In genomic region chr4:86612289-86612620, GRCm38 (mm10) we compare ENCODE assay signal across 8 mouse cellular contexts. TPM values are rescaled to one million over a fixed set of nuclear protein-coding genes. Genes with fewer than 3 reads are reported as not detected.
DNase-seq lines count a peak whose midpoint lies in the region; ATAC-seq and TF ChIP-seq lines count a peak whose summit lies in the region.

No protein-coding gene starts in this region.

- no peaks in the 10 kb centered on the region for H3K9me3 ChIP-seq in lung, embryonic 14.5 days (ENCODE audit: low read depth, low read length)
- H3K9me3 ChIP-seq in embryonic facial prominence, embryonic 15.5 days (replicated peaks), result no peaks in the 10 kb centered on the region
- no peaks in the 10 kb centered on the region for H3K9me3 ChIP-seq in limb, embryonic 10.5 days (replicated peaks)

- 25% methylated on average over 8 of the region's 8 CpGs for WGBS in lung, embryonic 14.5 days
- 36% methylated on average over 8 of the region's 8 CpGs for WGBS in embryonic facial prominence, embryonic 15.5 days
- 31% methylated on average over 8 of the region's 8 CpGs for WGBS in limb, embryonic 10.5 days
- WGBS in olfactory bulb, adult 2 months, result 31% methylated on average over 8 of the region's 8 CpGs

- no peak for TF ChIP-seq POLR2A in olfactory bulb, adult 2 months (IDR thresholded peaks at IDR 0.05; ENCODE audit: insufficient read depth, low read depth, low read length)

- H3K4me2 ChIP-seq in lung, embryonic 14.5 days, result peak overlapping the region; percentile 65
- H3K4me2 ChIP-seq in embryonic facial prominence, embryonic 15.5 days (replicated peaks), result peak overlapping the region; percentile 93

- TF ChIP-seq CTCF in lung, embryonic 14.5 days (IDR thresholded peaks at IDR 0.05; ENCODE audit: low read depth), result no peak
- TF ChIP-seq CTCF in olfactory bulb, adult 2 months (IDR thresholded peaks at IDR 0.05; ENCODE audit: insufficient read depth, low read depth, low read length), result no peak

- DNase-seq in lung, embryonic 14.5 days, result no peak
- DNase-seq in lung, postnatal 36 days, result no peak
- no peak for DNase-seq in limb, embryonic 10.5 days (ENCODE audit: low spot score)
- DNase-seq in adrenal gland, adult (ENCODE audit: inconsistent age in 2 of 2, low spot score in 1 of 2), result no peak
- DNase-seq in frontal cortex, postnatal 14 days (ENCODE audit: low spot score in 2 of 2), result no peak
- DNase-seq in cerebellum, adult 18-20 months, result no peak

- peak overlapping the region; percentile 86 for H3K4me3 ChIP-seq in lung, embryonic 14.5 days (ENCODE audit: low read depth, low read length)
- peak overlapping the region; percentile 62 for H3K4me3 ChIP-seq in embryonic facial prominence, embryonic 15.5 days (replicated peaks)
- H3K4me3 ChIP-seq in limb, embryonic 10.5 days, result peak overlapping the region; percentile 97
- no peak overlapping the region for H3K4me3 ChIP-seq in olfactory bulb, adult 2 months (ENCODE audit: insufficient read depth, low read depth, low read length)

- ATAC-seq in lung, embryonic 14.5 days (ENCODE audit: insufficient read depth), result no peak; the same call in 1 of the 2 replicates
- no peak for ATAC-seq in embryonic facial prominence, embryonic 15.5 days (ENCODE audit: insufficient number of reproducible peaks, low FRiP score, low TSS enrichment, low read depth)

- no peaks in the 10 kb centered on the region for H3K27me3 ChIP-seq in lung, embryonic 14.5 days (ENCODE audit: insufficient read depth, low read length)
- no peaks in the 10 kb centered on the region for H3K27me3 ChIP-seq in embryonic facial prominence, embryonic 15.5 days
- no peaks in the 10 kb centered on the region for H3K27me3 ChIP-seq in limb, embryonic 10.5 days (ENCODE audit: low read depth, poor library complexity, severe bottlenecking)

- peaks cover 4% of the 10 kb centered on the region for H3K36me3 ChIP-seq in lung, embryonic 14.5 days (ENCODE audit: insufficient read depth)
- no peaks in the 10 kb centered on the region; the same call in 1 of the 2 replicates for H3K36me3 ChIP-seq in embryonic facial prominence, embryonic 15.5 days
- H3K36me3 ChIP-seq in limb, embryonic 10.5 days, result peaks cover 23% of the 10 kb centered on the region

- peak overlapping the region; percentile 54 for H3K9ac ChIP-seq in lung, embryonic 14.5 days
- peak overlapping the region; percentile 34; the same call in 1 of the 2 replicates for H3K9ac ChIP-seq in embryonic facial prominence, embryonic 15.5 days

- peaks cover 4% of the 10 kb centered on the region; the same call in 1 of the 2 replicates for H3K4me1 ChIP-seq in lung, embryonic 14.5 days (ENCODE audit: insufficient read depth)
- peaks cover 11% of the 10 kb centered on the region for H3K4me1 ChIP-seq in embryonic facial prominence, embryonic 15.5 days
- peaks cover 9% of the 10 kb centered on the region for H3K4me1 ChIP-seq in limb, embryonic 10.5 days
- 0 out of 2 replicates have a peak, but pooled peaks cover 2% of the 10 kb centered on the region for H3K4me1 ChIP-seq in olfactory bulb, adult 2 months (ENCODE audit: control insufficient read depth, insufficient read depth, low read length)

- peak overlapping the region; percentile 51 for H3K27ac ChIP-seq in lung, embryonic 14.5 days (ENCODE audit: low read depth)
- peak overlapping the region; percentile 84 for H3K27ac ChIP-seq in embryonic facial prominence, embryonic 15.5 days (replicated peaks)
- peak overlapping the region; percentile 91 for H3K27ac ChIP-seq in limb, embryonic 10.5 days
- peak overlapping the region; percentile 86 for H3K27ac ChIP-seq in olfactory bulb, adult 2 months (ENCODE audit: insufficient read depth, low read depth, low read length)

RNA-seq across cellular contexts. Expression of gene Haus6, which starts 0.4 kb away (rescaled TPM):
- polyA plus RNA-seq in lung, embryonic 14.5 days (2014; fragmentation: Nextera tagmentation; extraction: Ambion mirVana), result 27.7 and 28.9 TPM in 2 replicates
- 10.4 and 12.4 TPM in 2 replicates for polyA plus RNA-seq in embryonic facial prominence, embryonic 15.5 days (2015; fragmentation: Nextera tagmentation; extraction: Ambion mirVana)
- polyA plus RNA-seq in limb, embryonic 10.5 days (2016; fragmentation: Nextera tagmentation; extraction: Ambion mirVana), result 30.1 and 30.9 TPM in 2 replicates
- not detected in 2 replicates for polyA plus RNA-seq in olfactory bulb, adult 2 months (2012; ENCODE audit: insufficient read depth, insufficient read length, low replicate concordance, missing spikeins)

RNA-seq across cellular contexts. Expression of gene Rraga, which starts 36.8 kb away (rescaled TPM):
- polyA plus RNA-seq in lung, embryonic 14.5 days (2014; fragmentation: Nextera tagmentation; extraction: Ambion mirVana), result 86.2 and 90.5 TPM in 2 replicates
- polyA plus RNA-seq in embryonic facial prominence, embryonic 15.5 days (2015; fragmentation: Nextera tagmentation; extraction: Ambion mirVana), result 84.6 and 85.4 TPM in 2 replicates
- polyA plus RNA-seq in limb, embryonic 10.5 days (2016; fragmentation: Nextera tagmentation; extraction: Ambion mirVana), result 46.3 and 48.5 TPM in 2 replicates
- not detected in 2 replicates for polyA plus RNA-seq in olfactory bulb, adult 2 months (2012; ENCODE audit: insufficient read depth, insufficient read length, low replicate concordance, missing spikeins)

RNA-seq across cellular contexts. Expression of gene Saxo1, which starts 54.1 kb away (rescaled TPM):
- polyA plus RNA-seq in lung, embryonic 14.5 days (2014; fragmentation: Nextera tagmentation; extraction: Ambion mirVana), result not detected in 2 replicates
- 0.09 TPM in 1 of 2 replicates, not detected in the other for polyA plus RNA-seq in embryonic facial prominence, embryonic 15.5 days (2015; fragmentation: Nextera tagmentation; extraction: Ambion mirVana)
- not detected in 2 replicates for polyA plus RNA-seq in limb, embryonic 10.5 days (2016; fragmentation: Nextera tagmentation; extraction: Ambion mirVana)
- polyA plus RNA-seq in olfactory bulb, adult 2 months (2012; ENCODE audit: insufficient read depth, insufficient read length, low replicate concordance, missing spikeins), result not detected in 2 replicates

RNA-seq across cellular contexts. Expression of gene Plin2, which starts 57.6 kb away (rescaled TPM):
- 102 and 104 TPM in 2 replicates for polyA plus RNA-seq in lung, embryonic 14.5 days (2014; fragmentation: Nextera tagmentation; extraction: Ambion mirVana)
- polyA plus RNA-seq in embryonic facial prominence, embryonic 15.5 days (2015; fragmentation: Nextera tagmentation; extraction: Ambion mirVana), result 69.8 and 71.8 TPM in 2 replicates
- 74.6 and 75.8 TPM in 2 replicates for polyA plus RNA-seq in limb, embryonic 10.5 days (2016; fragmentation: Nextera tagmentation; extraction: Ambion mirVana)
- polyA plus RNA-seq in olfactory bulb, adult 2 months (2012; ENCODE audit: insufficient read depth, insufficient read length, low replicate concordance, missing spikeins), result not detected in 2 replicates

Comparison
In these comparisons a context has a peak if more than half of its experiments do, and no peak if none do; other contexts are left out.
1. RNA of gene Haus6, which starts 0.4 kb away (polyA plus RNA-seq): 30.1 to 30.9 TPM in limb, embryonic 10.5 days, 27.7 to 28.9 TPM in lung, embryonic 14.5 days and 10.4 to 12.4 TPM in embryonic facial prominence, embryonic 15.5 days; not detected in olfactory bulb, adult 2 months; every median in the first group is over 10 times any median in the second.
2. RNA of gene Rraga, which starts 36.8 kb away (polyA plus RNA-seq): 86.2 to 90.5 TPM in lung, embryonic 14.5 days, 84.6 to 85.4 TPM in embryonic facial prominence, embryonic 15.5 days and 46.3 to 48.5 TPM in limb, embryonic 10.5 days; not detected in olfactory bulb, adult 2 months; every median in the first group is over 10 times any median in the second.
3. Peak in every context shown above with its lines, with median percentiles within 50 percentile points of each other: H3K27ac ChIP-seq.